In genomic region chr15:82004257-82004656, GRCm38 (mm10) we compare ENCODE assay signal across 38 mouse cellular contexts. TPM values are rescaled to one million over a fixed set of nuclear protein-coding genes. Genes with fewer than 3 reads are reported as not detected.
DNase-seq lines count a peak whose midpoint lies in the region; ATAC-seq and TF ChIP-seq lines count a peak whose summit lies in the region.
"Had no signal": no experiment of that assay in that cellular context is flagged by ENCODE, and none has a peak within 500 bp of the region (broad histone marks: within the 10 kb centered on the region; RNA-seq: fewer than 3 reads in every experiment).

No protein-coding gene starts in this region.

- peaks cover 28% of the 10 kb centered on the region for H3K36me3 ChIP-seq in liver, embryonic 15.5 days (replicated peaks)
- H3K36me3 ChIP-seq in small intestine, adult 2 months (ENCODE audit: control insufficient read depth, insufficient read depth, low read length) = peaks cover 20% of the 10 kb centered on the region
- H3K36me3 ChIP-seq in hindbrain, embryonic 13.5 days = peaks cover 46% of the 10 kb centered on the region

- no peak overlapping the region for H3K4me2 ChIP-seq in liver, embryonic 15.5 days
- no peak overlapping the region for H3K4me2 ChIP-seq in hindbrain, embryonic 13.5 days
- H3K4me2 ChIP-seq: embryonic facial prominence, embryonic 15.5 days; forebrain, embryonic 12.5 days; heart, embryonic 11.5 days; hindbrain, embryonic 14.5 days; limb, embryonic 12.5 days; midbrain, embryonic 15.5 days; neural tube, embryonic 15.5 days had no signal

- H3K9me3 ChIP-seq in liver, embryonic 15.5 days (replicated peaks) = no peaks in the 10 kb centered on the region
- H3K9me3 ChIP-seq in hindbrain, embryonic 13.5 days = no peaks in the 10 kb centered on the region
- H3K9me3 ChIP-seq: embryonic facial prominence, embryonic 10.5 days; embryonic facial prominence, embryonic 15.5 days; forebrain, embryonic 12.5 days; limb, embryonic 12.5 days; midbrain, embryonic 10.5 days; midbrain, embryonic 15.5 days; neural tube, embryonic 15.5 days had no signal

- no peak overlapping the region for H3K4me3 ChIP-seq in liver, embryonic 15.5 days (replicated peaks)
- no peak overlapping the region for H3K4me3 ChIP-seq in small intestine, adult 2 months (ENCODE audit: low read depth, low read length)
- H3K4me3 ChIP-seq in hindbrain, embryonic 13.5 days = no peak overlapping the region
- H3K4me3 ChIP-seq: embryonic facial prominence, embryonic 10.5 days; embryonic facial prominence, embryonic 15.5 days; forebrain, embryonic 12.5 days; left cerebral cortex, adult 2 months; limb, embryonic 12.5 days; midbrain, embryonic 10.5 days; midbrain, embryonic 15.5 days; neural tube, embryonic 15.5 days had no signal

- H3K9ac ChIP-seq in liver, embryonic 15.5 days = no peak overlapping the region
- H3K9ac ChIP-seq in hindbrain, embryonic 13.5 days = no peak overlapping the region
- H3K9ac ChIP-seq: embryonic facial prominence, embryonic 15.5 days; forebrain, embryonic 12.5 days; hindbrain, embryonic 14.5 days; limb, embryonic 12.5 days; midbrain, embryonic 15.5 days; neural tube, embryonic 15.5 days had no signal

- H3K4me1 ChIP-seq in liver, embryonic 15.5 days (replicated peaks) = peaks cover 17% of the 10 kb centered on the region
- peaks cover 16% of the 10 kb centered on the region; the same call in 1 of the 2 replicates for H3K4me1 ChIP-seq in small intestine, adult 2 months (ENCODE audit: control insufficient read depth, insufficient read depth, insufficient read length, low read length)
- no peaks in the 10 kb centered on the region for H3K4me1 ChIP-seq in hindbrain, embryonic 13.5 days (replicated peaks)
- H3K4me1 ChIP-seq: embryonic facial prominence, embryonic 10.5 days; embryonic facial prominence, embryonic 15.5 days; forebrain, embryonic 12.5 days; limb, embryonic 12.5 days; midbrain, embryonic 10.5 days; midbrain, embryonic 15.5 days; neural tube, embryonic 15.5 days had no signal

- no peaks in the 10 kb centered on the region for H3K27me3 ChIP-seq in liver, embryonic 15.5 days
- H3K27me3 ChIP-seq in small intestine, adult 2 months (ENCODE audit: control insufficient read depth, insufficient read depth, low read length) = no peaks in the 10 kb centered on the region
- no peaks in the 10 kb centered on the region for H3K27me3 ChIP-seq in hindbrain, embryonic 13.5 days
- H3K27me3 ChIP-seq: embryonic facial prominence, embryonic 15.5 days; forebrain, embryonic 12.5 days; limb, embryonic 12.5 days; midbrain, embryonic 15.5 days; neural tube, embryonic 15.5 days had no signal

- TF ChIP-seq POLR2A in small intestine, adult 2 months (IDR thresholded peaks at IDR 0.05; ENCODE audit: low read depth, low read length) = peak; percentile 37; the same call in 1 of the 2 replicates

- no peak for TF ChIP-seq CTCF in small intestine, adult 2 months (IDR thresholded peaks at IDR 0.05; ENCODE audit: extremely low read depth, insufficient read length, insufficient replicate concordance, low read depth, low read length)

- no peak overlapping the region for H3K27ac ChIP-seq in liver, embryonic 15.5 days (replicated peaks)
- no peak overlapping the region for H3K27ac ChIP-seq in small intestine, adult 2 months (ENCODE audit: insufficient read depth, low read depth, low read length)
- no peak overlapping the region for H3K27ac ChIP-seq in hindbrain, embryonic 13.5 days
- H3K27ac ChIP-seq: embryonic facial prominence, embryonic 10.5 days; embryonic facial prominence, embryonic 15.5 days; forebrain, embryonic 12.5 days; hindbrain, embryonic 14.5 days; left cerebral cortex, adult 2 months; limb, embryonic 12.5 days; midbrain, embryonic 10.5 days; midbrain, embryonic 15.5 days; neural tube, embryonic 15.5 days had no signal

- peak; percentile 57; the same call in 1 of the 2 replicates for ATAC-seq in liver, embryonic 15.5 days (ENCODE audit: insufficient read depth)
- no peak for ATAC-seq in hindbrain, embryonic 13.5 days (ENCODE audit: low FRiP score)
- no peak for ATAC-seq in megakaryocyte, adult 5-6 weeks (ENCODE audit: poor library complexity, severe bottlenecking)
- ATAC-seq: lung, postnatal 0 days; midbrain, embryonic 15.5 days had no signal

- DNase-seq in c-Kit-positive CD71-positive TER-119-positive erythroid progenitor cells, embryonic 14.5 days (ENCODE audit: low spot score) = peak; percentile 53
- peak; percentile 30 for DNase-seq in liver
- no peak for DNase-seq in thymus, postnatal 10 days (ENCODE audit: low spot score in 2 of 2)
- DNase-seq: adrenal gland, postnatal 36 days; cerebellum, adult 8-10 months; cerebellum, postnatal 25 days; gastrocnemius, postnatal 14 days; heart, postnatal 36 days; kidney, adult 8-10 months; kidney, postnatal 10 days; lung, adult 18-20 months; lung, postnatal 4 days; right cerebral cortex, postnatal 25 days; thymus, adult 2 months; thymus, postnatal 4 days had no signal

- 45% methylated on average over 8 of the region's 8 CpGs for WGBS in liver, embryonic 15.5 days (ENCODE audit: insufficient replicate concordance)
- 39% methylated on average over 8 of the region's 8 CpGs for WGBS in small intestine, adult 2 months
- 93% methylated on average over 8 of the region's 8 CpGs for WGBS in hindbrain, embryonic 13.5 days

RNA-seq across cellular contexts. Expression of gene Xrcc6, which starts 16.6 kb away (rescaled TPM):
- polyA plus RNA-seq in liver, embryonic 15.5 days (2015; fragmentation: Nextera tagmentation; extraction: Ambion mirVana) = 50.2 and 51.8 TPM in 2 replicates
- polyA plus RNA-seq in small intestine, adult 2 months (2012; rRNA removed) = 7.8 and 9.1 TPM in 2 replicates
- 43.4 and 44.9 TPM in 2 replicates for polyA plus RNA-seq in hindbrain, embryonic 13.5 days (2015; fragmentation: Nextera tagmentation; extraction: Ambion mirVana)
- total RNA-seq in megakaryocyte, adult 5-6 weeks (2015) = 28.8 and 36.2 TPM in 2 replicates
- total RNA-seq in megakaryocyte, adult 5-6 weeks (2017) = 82.5 and 83.2 TPM in 2 replicates

RNA-seq across cellular contexts. Expression of gene 1700029P11Rik, which starts 23.9 kb away (rescaled TPM):
- not detected in 2 replicates for polyA plus RNA-seq in liver, embryonic 15.5 days (2015; fragmentation: Nextera tagmentation; extraction: Ambion mirVana)
- polyA plus RNA-seq in small intestine, adult 2 months (2012; rRNA removed) = not detected in 2 replicates
- polyA plus RNA-seq in hindbrain, embryonic 13.5 days (2015; fragmentation: Nextera tagmentation; extraction: Ambion mirVana) = not detected in 2 replicates
- not detected in 2 replicates for total RNA-seq in megakaryocyte, adult 5-6 weeks (2015)
- not detected in 2 replicates for total RNA-seq in megakaryocyte, adult 5-6 weeks (2017)
- total RNA-seq: adrenal gland, adult 18-20 months; adrenal gland, postnatal 36 days; gastrocnemius, postnatal 14 days; granulocyte monocyte progenitor cell, adult 5-6 weeks; heart, postnatal 36 days; layer of hippocampus, adult 18-20 months; layer of hippocampus, postnatal 14 days; left cerebral cortex, adult 2 months; left cerebral cortex, postnatal 25 days had no signal
- polyA plus RNA-seq: brain, embryonic 14.5 days; embryonic facial prominence, embryonic 10.5 days; embryonic facial prominence, embryonic 15.5 days; forebrain, embryonic 12.5 days; heart, embryonic 11.5 days; heart, embryonic 16.5 days; hindbrain, embryonic 14.5 days; limb, embryonic 12.5 days; lung, postnatal 0 days; midbrain, embryonic 10.5 days; midbrain, embryonic 15.5 days; neural tube, embryonic 15.5 days; spleen, adult 2 months; thymus, adult 2 months had no signal

RNA-seq across cellular contexts. Expression of gene Desi1, which starts 29.4 kb away (rescaled TPM):
- 10.3 and 11.8 TPM in 2 replicates for polyA plus RNA-seq in liver, embryonic 15.5 days (2015; fragmentation: Nextera tagmentation; extraction: Ambion mirVana)
- 16.3 and 25.4 TPM in 2 replicates for polyA plus RNA-seq in small intestine, adult 2 months (2012; rRNA removed)
- 42.2 and 45.1 TPM in 2 replicates for polyA plus RNA-seq in hindbrain, embryonic 13.5 days (2015; fragmentation: Nextera tagmentation; extraction: Ambion mirVana)
- total RNA-seq in megakaryocyte, adult 5-6 weeks (2015) = 19.1 and 26.3 TPM in 2 replicates
- 2.6 and 3.9 TPM in 2 replicates for total RNA-seq in megakaryocyte, adult 5-6 weeks (2017)

RNA-seq across cellular contexts. Expression of gene Snu13, which starts 43.1 kb away (rescaled TPM):
- polyA plus RNA-seq in liver, embryonic 15.5 days (2015; fragmentation: Nextera tagmentation; extraction: Ambion mirVana) = 146 and 148 TPM in 2 replicates
- 24.6 and 25.7 TPM in 2 replicates for polyA plus RNA-seq in small intestine, adult 2 months (2012; rRNA removed)
- 225 and 241 TPM in 2 replicates for polyA plus RNA-seq in hindbrain, embryonic 13.5 days (2015; fragmentation: Nextera tagmentation; extraction: Ambion mirVana)
- total RNA-seq in megakaryocyte, adult 5-6 weeks (2015) = 104 and 106 TPM in 2 replicates
- 79.1 and 80.3 TPM in 2 replicates for total RNA-seq in megakaryocyte, adult 5-6 weeks (2017)

RNA-seq across cellular contexts. Expression of gene Pmm1, which starts 43.5 kb away (rescaled TPM):
- polyA plus RNA-seq in liver, embryonic 15.5 days (2015; fragmentation: Nextera tagmentation; extraction: Ambion mirVana) = 17.5 and 17.8 TPM in 2 replicates
- polyA plus RNA-seq in small intestine, adult 2 months (2012; rRNA removed) = 18.9 and 22.0 TPM in 2 replicates
- polyA plus RNA-seq in hindbrain, embryonic 13.5 days (2015; fragmentation: Nextera tagmentation; extraction: Ambion mirVana) = 62.9 and 65.3 TPM in 2 replicates
- 10.4 and 10.5 TPM in 2 replicates for total RNA-seq in megakaryocyte, adult 5-6 weeks (2015)
- total RNA-seq in megakaryocyte, adult 5-6 weeks (2017) = 5.6 and 5.7 TPM in 2 replicates

Comparison
In these comparisons a context has a peak if more than half of its experiments do, and no peak if none do; other contexts are left out.
1. DNase-seq: peak in c-Kit-positive CD71-positive TER-119-positive erythroid progenitor cells, embryonic 14.5 days (single experiment) and liver (single experiment); none in thymus, postnatal 10 days (0 of 2).